In genomic region chr12:79439961-79440360, GRCm38 (mm10) we compare ENCODE assay signal across 20 mouse cellular contexts.
DNase-seq lines count a peak whose midpoint lies in the region; ATAC-seq lines count a peak whose summit lies in the region.
"Had no signal": no experiment of that assay in that cellular context is flagged by ENCODE, and none has a peak within 500 bp of the region (broad histone marks: within the 10 kb centered on the region; RNA-seq: fewer than 3 reads in every experiment).

No protein-coding gene starts in this region.

- H3K4me2 ChIP-seq in kidney, embryonic 15.5 days, result no peak overlapping the region
- H3K4me2 ChIP-seq: embryonic facial prominence, embryonic 12.5 days; hindbrain, embryonic 13.5 days had no signal

- no peak overlapping the region for H3K4me3 ChIP-seq in kidney, embryonic 15.5 days (replicated peaks)
- H3K4me3 ChIP-seq: embryonic facial prominence, embryonic 12.5 days; heart, embryonic 10.5 days; hindbrain, embryonic 13.5 days had no signal

- H3K4me1 ChIP-seq in kidney, embryonic 15.5 days, result no peaks in the 10 kb centered on the region; the same call in 1 of the 2 replicates
- H3K4me1 ChIP-seq: heart, embryonic 10.5 days had no signal

- no peak overlapping the region for H3K9ac ChIP-seq in kidney, embryonic 15.5 days
- H3K9ac ChIP-seq: embryonic facial prominence, embryonic 12.5 days; hindbrain, embryonic 13.5 days had no signal

- H3K27me3 ChIP-seq in kidney, embryonic 15.5 days, result no peaks in the 10 kb centered on the region
- H3K27me3 ChIP-seq: embryonic facial prominence, embryonic 12.5 days; hindbrain, embryonic 13.5 days had no signal

- no peak for ATAC-seq in kidney, embryonic 15.5 days (replicated peaks; ENCODE audit: low FRiP score)
- ATAC-seq in CD4-positive, CD25-positive, alpha-beta regulatory T cell, adult 4 months, result peak; percentile 26
- ATAC-seq: forebrain, embryonic 16.5 days had no signal

- intact Hi-C loops in heart, postnatal 10 days (cut with DNase I), result no loop called here

- no peaks in the 10 kb centered on the region for H3K36me3 ChIP-seq in kidney, embryonic 15.5 days
- H3K36me3 ChIP-seq: embryonic facial prominence, embryonic 12.5 days; G1E; heart, embryonic 10.5 days; hindbrain, embryonic 13.5 days had no signal

- no peak for DNase-seq in kidney, adult 11 months
- DNase-seq in naive thymus-derived CD4-positive, alpha-beta T cell, adult 2 months (ENCODE audit: low read depth), result peak; percentile 47
- DNase-seq in heart, postnatal 10 days, result no peak
- DNase-seq in thymus, postnatal 4 days, result no peak
- no peak for DNase-seq in spleen, postnatal 36 days (ENCODE audit: low spot score in 2 of 2)
- DNase-seq: adrenal gland, postnatal 10 days; B cell, adult 2 months; cerebellum, adult 11 months; cerebellum, adult 9-10 months; cerebellum, postnatal 25 days; gastrocnemius, postnatal 10 days; heart, adult 18-20 months; heart, postnatal 14 days had no signal

- no peaks in the 10 kb centered on the region for H3K9me3 ChIP-seq in kidney, embryonic 15.5 days (replicated peaks)
- H3K9me3 ChIP-seq: embryonic facial prominence, embryonic 12.5 days; G1E; heart, embryonic 10.5 days; hindbrain, embryonic 13.5 days had no signal

- peak overlapping the region; percentile 37; the same call in 1 of the 2 replicates for H3K27ac ChIP-seq in kidney, embryonic 15.5 days
- H3K27ac ChIP-seq: embryonic facial prominence, embryonic 12.5 days; heart, embryonic 10.5 days; hindbrain, embryonic 13.5 days had no signal

- WGBS in kidney, embryonic 15.5 days, result 79% methylated on average over 6 of the region's 6 CpGs
